Mouse (Mus musculus) bone marrow macrophage, adult 2 months (primary cell): ENCODE data around the gene Cav2.

Experiments
- CTCF ChIP-seq: IDR thresholded peaks from 2 replicates; pipeline ENCODE4 v1.5.1; 2012; ENCODE audit warnings: low read depth, mild to moderate bottlenecking, low read length, moderate library complexity
- POLR2A ChIP-seq: IDR thresholded peaks from 2 replicates; pipeline ENCODE4 v1.6.1; 2012; ENCODE audit warnings: mild to moderate bottlenecking, low read depth, low read length, borderline replicate concordance

- TF ChIP-seq POLR2A (no peak), CTCF (no peak)
Measured at GRCm38 (mm10) chr6:17247673-17248072, 33.3 kb upstream of the Cav2 start.
